Mouse (Mus musculus) layer of hippocampus, adult 2 months (tissue): ENCODE data around the gene Sumo1. TPM values are rescaled to one million over a fixed set of nuclear protein-coding genes. Genes with fewer than 3 reads are reported as not detected.

Experiments used
- DNase-seq, 2 experiments: peaks; one replicate each; pipeline ENCODE4 v3.0.0; 2022; ENCODE audit warnings: low spot score in 2 of 2
- H3K27ac ChIP-seq: fragments of 200-600 bp; 2 replicates; pipeline ENCODE4 v1.8.1; 2022
- H3K4me3 ChIP-seq: fragments of 200-600 bp; 2 replicates; pipeline ENCODE4 v1.8.1; 2022; ENCODE audit warnings: mild to moderate bottlenecking
- CTCF ChIP-seq: fragments of 200-600 bp; conservative IDR thresholded peaks from 2 replicates; pipeline ENCODE4 v1.8.1; 2022; ENCODE audit warnings: antibody characterized with exemption, mild to moderate bottlenecking, moderate library complexity
- total RNA-seq, 2 experiments: library from RNA; stranded (reverse); gene quantifications; 2 replicates each; pipeline ENCODE4 v1.2.3; 2021

The Sumo1 gene
- total RNA-seq, 2 experiments from 2014 or later, result 117 to 120 TPM

GRCm38 (mm10) chr1:59549036-59549675, 121.5 kb downstream of the Sumo1 start:
- TF ChIP-seq CTCF, result no peak
- no peak for DNase-seq
- Histone ChIP-seq H3K4me3 (no peak overlapping the region), H3K27ac (no peak overlapping the region)

DNA sequence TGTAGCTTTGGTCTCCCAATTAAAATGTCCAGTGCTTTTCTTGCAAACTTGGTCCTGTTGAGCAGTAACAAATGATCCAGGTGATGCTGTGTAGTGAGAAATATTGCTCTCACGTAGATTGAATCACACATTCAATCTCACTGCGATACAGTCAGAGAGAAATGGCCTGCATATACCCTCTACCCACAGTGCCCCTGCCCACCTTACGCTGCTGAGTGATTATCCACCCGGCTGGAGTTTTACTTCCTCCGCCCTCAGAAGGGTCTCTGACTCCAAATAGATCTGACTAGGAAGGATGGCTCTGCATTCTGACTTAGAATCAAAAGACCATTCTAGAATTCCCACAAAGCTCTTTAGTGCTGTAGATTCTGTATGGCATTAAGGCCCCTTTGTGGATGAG, 122.1 kb downstream of the Sumo1 start:
- no peak for TF ChIP-seq CTCF
- Histone ChIP-seq H3K4me3 (no peak overlapping the region), H3K27ac (no peak overlapping the region)
- no peak for DNase-seq

- no peak for TF ChIP-seq CTCF
- Histone ChIP-seq H3K4me3 (no peak overlapping the region), H3K27ac (no peak overlapping the region)
- DNase-seq, result no peak
These were observed 126.7 kb downstream of the Sumo1 start for GRCm38 (mm10) chr1:59543911-59544310.

DNA sequence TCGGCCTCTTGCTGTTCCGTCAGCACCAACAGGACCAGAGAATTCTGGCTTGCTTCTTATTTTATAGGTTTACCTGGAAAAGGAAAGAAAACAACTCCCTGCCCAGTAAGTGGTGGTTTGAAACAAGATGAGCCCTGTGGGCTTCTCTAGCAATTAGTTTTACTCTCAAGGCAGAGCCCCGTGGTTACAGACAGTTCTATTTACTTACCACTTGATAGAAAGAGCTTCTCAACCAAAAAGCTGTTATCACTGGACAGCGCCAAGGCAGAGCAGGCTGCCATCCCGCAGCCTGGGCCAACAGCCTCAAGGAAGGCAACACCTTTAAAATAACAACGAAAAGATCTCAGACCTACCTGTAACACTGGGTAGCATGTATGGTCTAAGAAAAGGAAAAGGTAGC, 128.4 kb downstream of the Sumo1 start:
- DNase-seq, result no peak
- TF ChIP-seq CTCF, result no peak
- H3K27ac ChIP-seq, result no peak overlapping the region
- H3K4me3 ChIP-seq, result no peak overlapping the region

GRCm38 (mm10) chr1:59541271-59542020, 129.2 kb downstream of the Sumo1 start:
- DNase-seq, result no peak
- no peak overlapping the region for H3K27ac ChIP-seq
- no peak overlapping the region for H3K4me3 ChIP-seq
- TF ChIP-seq CTCF, result no peak

DNA sequence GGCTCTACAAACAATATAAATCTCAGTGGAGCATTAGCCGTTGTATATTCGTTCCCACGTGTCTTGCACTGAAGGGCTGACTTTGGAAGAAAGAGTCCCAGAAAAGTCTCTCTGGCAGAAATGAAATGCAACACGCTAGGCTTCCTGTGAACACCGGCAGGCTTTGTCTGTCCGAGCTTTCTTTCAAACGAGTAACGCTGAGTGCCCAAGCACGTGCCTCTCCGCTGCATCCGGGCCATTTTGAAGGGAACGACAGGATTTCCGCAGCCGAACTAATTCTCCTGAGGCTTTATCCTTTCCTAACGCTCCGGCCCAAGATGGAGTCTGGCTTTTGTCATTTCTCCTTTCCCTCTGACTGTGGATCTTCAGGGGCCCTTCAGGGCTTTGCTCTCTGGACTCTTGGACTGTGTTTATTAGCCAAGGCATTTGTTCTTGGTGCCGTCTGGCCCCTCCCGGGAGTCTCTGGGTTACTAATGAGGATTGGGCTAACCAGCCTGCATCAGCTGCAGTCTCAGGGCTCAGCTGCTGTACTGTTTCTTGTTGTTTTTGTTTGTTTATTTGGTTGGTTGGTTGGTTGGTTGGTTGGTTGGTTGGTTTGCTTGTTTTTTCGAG, 130.0 kb downstream of the Sumo1 start:
- no peak for DNase-seq
- Histone ChIP-seq H3K4me3 (no peak overlapping the region), H3K27ac (no peak overlapping the region)
- no peak for TF ChIP-seq CTCF

DNA sequence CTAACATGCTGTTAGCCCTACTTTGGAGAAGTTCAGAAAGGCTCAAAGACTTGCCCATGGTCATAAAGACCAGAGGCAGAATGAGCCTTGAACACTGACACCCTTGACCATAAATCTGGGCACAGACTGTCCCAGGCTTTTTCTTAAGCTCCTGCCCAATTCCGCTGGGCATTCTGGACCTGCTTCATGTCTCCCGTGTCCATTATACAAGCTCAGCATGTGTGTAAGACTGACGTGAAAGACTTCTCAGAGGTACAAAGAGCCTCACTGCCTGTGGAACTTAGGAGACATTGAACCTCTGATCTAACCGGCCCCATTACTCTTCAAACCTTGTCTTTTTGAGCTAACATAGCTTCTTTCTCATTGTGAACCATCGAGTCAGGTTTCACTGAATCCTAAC, 132.3 kb downstream of the Sumo1 start:
- no peak for DNase-seq
- Histone ChIP-seq H3K27ac (no peak overlapping the region), H3K4me3 (no peak overlapping the region)
- no peak for TF ChIP-seq CTCF

Other genes starting within 250 kb of the Sumo1 start
- 1 to 10 TPM; 5.4 to 6.7 TPM for gene Fzd7, start 188.4 kb downstream of the Sumo1 start, total RNA-seq
- 10 to 100 TPM; 14.5 to 16.1 TPM for gene Gm973, start 154.6 kb downstream of the Sumo1 start, total RNA-seq
- gene Nop58, start 14.1 kb upstream of the Sumo1 start, total RNA-seq, result 10 to 100 TPM; 65.7 to 69.7 TPM
- gene Bmpr2, start 92.6 kb upstream of the Sumo1 start, total RNA-seq, result 10 to 100 TPM; 90.3 to 91.2 TPM
- gene Fam117b, start 242.2 kb upstream of the Sumo1 start, total RNA-seq, result 10 to 100 TPM; 55.7 to 57.3 TPM